Mouse (Mus musculus): ENCODE measurements around the gene Plin3. TPM values are rescaled to one million over a fixed set of nuclear protein-coding genes. Genes with fewer than 3 reads are reported as not detected.

Plin3 gene
- total RNA-seq, 2 experiments from 2014 or later: 11.9 to 15.1 TPM

- peak; percentile 53 to 70 for DNase-seq (ENCODE audit: low spot score in 2 of 2)
Observed at GRCm38 (mm10) chr17:56251136-56251829, 41.4 kb downstream of the Plin3 start.

GRCm38 (mm10) chr17:56245608-56246007, 47.1 kb downstream of the Plin3 start:
- no peak for DNase-seq (ENCODE audit: low spot score in 2 of 2)

- DNase-seq (ENCODE audit: low spot score in 2 of 2): peak; percentile 70 to 74
Observed at GRCm38 (mm10) chr17:56241541-56242401, 50.9 kb downstream of the Plin3 start.

GRCm38 (mm10) chr17:56233818-56234469, 58.7 kb downstream of the Plin3 start:
- peak; percentile 74 to 87 for DNase-seq (ENCODE audit: low spot score in 2 of 2)

GRCm38 (mm10) chr17:56233389-56233788, 59.3 kb downstream of the Plin3 start:
- DNase-seq (ENCODE audit: low spot score in 2 of 2): no peak

- DNase-seq (ENCODE audit: low spot score in 2 of 2): peak; percentile 71 to 79
Observed at GRCm38 (mm10) chr17:56229943-56230342, 62.7 kb downstream of the Plin3 start.

Small RNAs within 50 kb of the gene (microRNA-seq; reads per million reads assigned to microRNA genes)
- gene Mir7b: 1,186 to 1,436 reads per million in 2 experiments

Other genes with a start within 250 kb of the Plin3 start
- 10 to 100 TPM; 84.1 to 97.8 TPM for gene Ubxn6, start 217.8 kb downstream of the Plin3 start, total RNA-seq (2021)
- gene Hdgfl2, start 213.2 kb downstream of the Plin3 start, total RNA-seq (2021): 10 to 100 TPM; 90.6 to 95.8 TPM
- 1 to 10 TPM; 2.6 to 3.4 TPM for gene Plin4, start 183.1 kb downstream of the Plin3 start, total RNA-seq (2021)
- gene Plin5, start 175.3 kb downstream of the Plin3 start, total RNA-seq (2021): under 1 TPM; 0.37 to 0.60 TPM
- gene Lrg1, start 170.9 kb downstream of the Plin3 start, total RNA-seq (2021): 1 to 10 TPM; 1.8 to 3.6 TPM
- 100 to 1,000 TPM; 116 to 117 TPM for gene Sema6b, start 152.5 kb downstream of the Plin3 start, total RNA-seq (2021)
- 1 to 10 TPM; 6.8 to 7.9 TPM for gene Tnfaip8l1, start 130.4 kb downstream of the Plin3 start, total RNA-seq (2021)
- gene Mydgf, start 109.0 kb downstream of the Plin3 start, total RNA-seq (2021): 10 to 100 TPM; 38.8 to 40.9 TPM
- 10 to 100 TPM; 59.7 to 69.5 TPM for gene Dpp9, start 74.0 kb downstream of the Plin3 start, total RNA-seq (2021)
- 10 to 100 TPM; 29.9 to 31.9 TPM for gene Fem1a, start 36.1 kb downstream of the Plin3 start, total RNA-seq (2021)
- gene Ticam1, start 16.1 kb downstream of the Plin3 start, total RNA-seq (2021): 1 to 10 TPM; 5.2 to 7.6 TPM
- gene Arrdc5, start 7.4 kb upstream of the Plin3 start, total RNA-seq (2021): not detected
- gene Uhrf1, start 10.4 kb upstream of the Plin3 start, total RNA-seq (2021): 1 to 10 TPM in 1 of 2 experiments, under 1 TPM in 1; 0.35 to 1.1 TPM
- gene Kdm4b, start 33.2 kb upstream of the Plin3 start, total RNA-seq (2021): 10 to 100 TPM; 59.1 to 64.7 TPM
- gene Ptprs, start 183.6 kb upstream of the Plin3 start, total RNA-seq (2021): 100 to 1,000 TPM; 588 to 594 TPM
- not detected for gene Znrf4, start 219.6 kb upstream of the Plin3 start, total RNA-seq (2021)